Mouse (Mus musculus): ENCODE measurements around the gene Herc1.

DNA sequence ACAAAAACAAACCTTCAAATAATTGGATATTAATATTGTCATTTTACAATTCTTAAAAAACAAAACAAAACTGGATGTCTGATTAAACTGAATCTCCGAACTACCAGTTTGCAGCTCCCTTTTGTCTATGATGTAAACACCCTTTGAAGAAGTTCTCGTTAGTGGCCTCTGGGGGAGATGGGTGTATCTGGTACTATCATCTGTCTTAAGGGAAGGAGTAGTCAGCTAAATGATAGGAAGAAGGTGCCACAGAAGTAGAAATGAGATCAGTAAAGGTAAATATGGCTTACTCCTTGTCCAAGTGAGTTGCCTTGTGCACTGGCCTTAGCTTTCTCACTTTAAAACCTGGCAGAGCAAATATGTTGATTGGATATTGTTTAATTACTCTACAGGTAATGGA, 127.5 kb downstream of the Herc1 start:
- TF ChIP-seq CTCF (IDR thresholded peaks at IDR 0.05; ENCODE audit: borderline replicate concordance, extremely low read depth, insufficient read depth, insufficient read length) (no peak), POLR2A (IDR thresholded peaks at IDR 0.05; ENCODE audit: borderline replicate concordance, extremely low read depth, insufficient read depth, insufficient read length, poor library complexity, severe bottlenecking) (no peak)

Measured in brain, embryonic 14.5 days (tissue).